Mouse (Mus musculus) cerebellum, postnatal 10 days (tissue): ENCODE data around the gene Cd302.
A peak's percentile ranks its signal among the peaks of the same experiment; 100 is the strongest.

Experiments used
- DNase-seq, 2 experiments: peaks; one replicate each; pipeline ENCODE4 v3.0.0; 2021; ENCODE audit warnings: mixed read lengths in 2 of 2

Gene Cd302

GRCm38 (mm10) chr2:60284467-60284821 lies at the start of gene Cd302:
Gene Cd302, minus strand, starts transcription at chr2:60284488.
- DNase-seq = no peak

- DNase-seq = no peak
Observed at GRCm38 (mm10) chr2:60328641-60329040, 44.4 kb upstream of the Cd302 start.

DNA sequence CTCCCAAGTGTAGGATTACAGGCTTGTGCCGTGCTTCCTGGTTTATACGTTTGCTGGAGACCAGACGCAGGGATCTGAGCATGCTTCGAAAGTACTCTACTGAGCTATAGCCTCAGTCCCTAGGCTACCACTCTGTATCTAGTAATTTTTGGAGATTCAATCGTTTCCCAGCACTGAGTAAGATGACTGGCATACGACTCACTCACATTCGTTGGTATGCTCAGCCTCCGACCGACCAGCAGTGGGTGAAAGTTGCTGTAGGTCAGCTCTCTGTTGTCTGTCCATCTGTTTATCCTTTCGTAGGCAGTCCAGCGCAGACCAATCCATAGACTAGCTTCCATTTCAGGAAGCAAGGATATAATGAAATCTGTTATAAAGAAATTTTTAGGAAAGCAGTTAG lies 43.3 kb upstream of the Cd302 start:
- DNase-seq = no peak

- no peak for DNase-seq
Observed at GRCm38 (mm10) chr2:60326948-60327347, 42.7 kb upstream of the Cd302 start.

DNA sequence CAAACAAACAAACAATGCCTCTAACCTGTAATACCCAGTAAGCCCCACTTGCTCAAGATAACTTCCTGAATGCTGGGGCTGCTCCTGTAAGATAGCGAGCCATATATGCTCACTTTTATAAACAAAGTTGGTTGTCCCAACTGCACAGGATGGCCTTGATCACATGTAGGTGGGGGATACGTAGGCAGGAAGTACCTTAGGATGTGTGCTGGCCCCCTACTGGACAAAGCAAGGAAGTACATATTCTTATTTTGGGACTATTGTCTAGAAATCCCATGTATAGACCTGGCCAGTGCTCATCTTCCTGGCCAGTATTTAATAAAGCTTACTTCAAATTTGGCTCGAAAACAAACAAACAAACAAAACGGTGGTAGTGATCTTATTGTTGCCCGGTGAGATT lies 39.1 kb upstream of the Cd302 start:
- no peak for DNase-seq

DNA sequence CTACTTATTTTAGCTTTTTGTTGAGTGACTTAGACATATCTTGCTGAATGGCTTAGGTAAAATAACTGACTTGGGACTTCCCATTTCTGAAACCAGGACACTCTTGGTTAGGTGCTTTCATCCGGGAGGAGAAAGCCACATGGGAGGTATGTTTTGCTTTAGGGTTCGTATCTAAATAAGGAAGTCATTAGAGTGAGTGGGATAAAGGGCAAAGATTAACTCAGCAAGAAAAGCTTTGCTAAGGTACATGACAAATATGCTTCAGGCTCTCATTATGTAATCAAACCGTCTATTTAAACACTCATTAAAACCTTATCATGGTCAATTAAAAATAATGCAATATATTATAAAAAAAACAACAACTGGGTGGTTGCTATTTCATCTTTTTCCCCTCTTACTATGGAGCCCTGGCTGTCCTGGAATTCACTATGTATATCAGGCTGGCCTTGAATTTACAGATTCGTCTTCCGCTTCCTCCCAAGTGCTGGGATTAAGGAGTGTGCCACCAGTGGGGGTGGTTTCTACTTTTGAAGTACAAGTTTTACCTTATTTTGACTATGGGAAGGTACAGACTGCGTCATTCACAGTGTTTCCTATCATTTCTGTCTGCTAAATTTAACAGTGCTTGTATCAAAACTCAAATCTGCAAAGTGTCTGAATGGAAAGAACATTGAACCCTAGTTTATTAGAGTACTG lies 37.9 kb upstream of the Cd302 start:
- DNase-seq = no peak

DNA sequence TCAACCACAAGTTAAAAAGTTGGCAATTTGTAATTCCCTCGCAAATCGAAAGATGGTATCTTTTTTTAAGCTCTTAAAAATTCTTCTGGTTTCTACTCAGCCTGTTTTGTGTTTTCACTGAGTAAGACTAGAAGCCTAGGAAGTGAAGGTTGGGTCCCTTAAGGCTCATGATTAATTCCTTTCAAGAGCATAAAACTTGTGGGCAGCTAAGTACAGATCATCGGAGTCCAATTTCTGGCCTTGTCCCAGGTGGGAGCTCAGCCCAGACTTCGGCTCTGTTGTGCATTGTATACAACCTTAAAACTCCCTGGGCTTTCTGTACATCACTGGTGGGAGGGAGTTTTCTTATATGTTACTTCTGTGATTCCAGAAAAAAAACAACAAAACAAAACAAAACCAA lies 19.5 kb upstream of the Cd302 start:
- no peak for DNase-seq

GRCm38 (mm10) chr2:60299323-60299722 lies 15.0 kb upstream of the Cd302 start:
- DNase-seq = no peak

GRCm38 (mm10) chr2:60298266-60298665 lies 14.0 kb upstream of the Cd302 start:
- no peak for DNase-seq

DNA sequence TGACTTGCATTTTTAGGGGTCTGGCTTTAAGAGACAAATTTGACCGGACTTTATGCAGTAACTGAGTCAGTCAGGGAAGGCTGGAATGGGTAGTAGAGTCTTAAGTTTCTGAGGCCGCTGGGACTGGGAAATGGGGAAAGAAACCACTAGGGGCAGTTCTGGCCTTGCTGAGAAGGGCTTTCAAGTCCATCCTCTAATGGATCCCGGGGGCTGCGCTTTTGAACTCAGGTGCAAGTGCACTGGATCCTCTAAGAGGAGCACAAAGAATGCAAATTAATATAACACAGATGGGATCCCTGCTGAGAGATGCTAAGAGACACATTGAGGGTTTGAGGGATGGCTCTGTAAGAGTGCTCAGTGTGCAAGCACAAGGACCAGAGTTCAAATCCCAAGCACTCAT lies 7.1 kb upstream of the Cd302 start:
- DNase-seq = no peak

DNA sequence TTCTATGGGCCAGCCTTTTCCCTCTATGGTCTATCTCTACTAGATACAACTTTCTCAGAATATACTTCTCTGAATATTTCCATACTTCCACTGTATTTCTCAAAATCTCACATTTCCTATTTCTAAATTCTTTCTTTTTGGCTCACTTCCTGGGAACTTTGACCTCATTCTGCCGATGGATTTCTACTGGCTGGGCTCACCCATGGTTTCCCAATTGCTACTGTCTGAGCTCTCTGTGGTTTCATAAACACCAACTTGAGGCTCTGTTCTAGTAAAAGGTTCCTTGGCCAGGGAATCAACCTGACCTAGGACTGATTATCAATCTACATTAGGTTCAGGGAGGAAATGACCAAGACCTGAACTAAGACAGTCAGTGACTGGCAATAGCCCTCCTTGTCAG lies 5.2 kb upstream of the Cd302 start:
- DNase-seq = no peak

GRCm38 (mm10) chr2:60288606-60289005 lies 4.3 kb upstream of the Cd302 start:
- DNase-seq = no peak

DNA sequence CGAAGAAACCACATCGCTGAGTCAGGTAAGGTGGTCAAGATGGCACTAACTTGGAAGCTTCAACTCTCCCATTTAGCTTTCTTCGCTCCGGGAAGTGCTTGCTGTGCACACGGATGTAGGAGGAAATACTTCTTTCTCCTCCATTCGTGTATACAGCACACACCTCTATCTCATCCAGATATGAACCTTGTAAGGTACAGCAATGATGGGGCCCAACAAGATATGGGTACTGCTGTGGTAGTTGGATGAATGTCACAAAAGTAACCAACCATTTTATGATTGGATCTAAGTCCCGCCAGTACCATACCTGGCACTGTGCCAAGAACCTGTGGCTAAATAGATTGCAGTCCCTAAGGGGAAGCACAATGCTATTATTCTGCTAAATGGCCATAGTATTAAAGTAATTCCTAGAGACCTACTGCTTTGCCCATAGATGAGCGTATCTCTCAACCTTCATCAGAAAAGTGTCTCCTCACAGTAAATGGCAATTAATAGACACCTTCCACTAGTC lies 874 bp upstream of the Cd302 start:
- DNase-seq = peak; percentile 19 to 27

- DNase-seq = peak; percentile 39 to 66
Observed at GRCm38 (mm10) chr2:60283751-60284466, 379 bp downstream of the Cd302 start.

- no peak for DNase-seq
Observed at GRCm38 (mm10) chr2:60283208-60283750, 1.0 kb downstream of the Cd302 start.

DNA sequence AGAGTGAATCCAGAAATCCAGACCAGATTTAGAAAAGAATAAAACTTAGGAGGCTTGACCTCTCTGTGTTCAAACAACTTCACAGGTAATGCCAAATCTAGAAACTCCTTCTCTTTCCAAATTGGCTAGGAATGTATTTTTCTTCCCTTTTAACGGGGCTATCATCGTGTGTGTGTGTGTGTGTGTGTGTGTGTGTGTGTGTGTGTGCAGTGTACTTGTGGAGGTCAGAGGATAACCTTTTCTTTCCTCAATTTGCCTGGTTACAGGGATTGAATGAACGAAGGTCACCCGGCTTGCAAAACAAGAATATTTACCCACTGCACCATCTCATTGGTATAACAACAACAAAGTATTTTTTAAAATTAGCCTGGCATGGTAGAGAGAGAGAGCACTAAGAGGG lies 1.7 kb downstream of the Cd302 start:
- no peak for DNase-seq

- DNase-seq = no peak
Observed at GRCm38 (mm10) chr2:60278627-60279026, 5.7 kb downstream of the Cd302 start.

GRCm38 (mm10) chr2:60269856-60270479 lies 14.3 kb downstream of the Cd302 start:
- DNase-seq = no peak

GRCm38 (mm10) chr2:60267567-60267966 lies 16.7 kb downstream of the Cd302 start:
- DNase-seq = no peak

DNA sequence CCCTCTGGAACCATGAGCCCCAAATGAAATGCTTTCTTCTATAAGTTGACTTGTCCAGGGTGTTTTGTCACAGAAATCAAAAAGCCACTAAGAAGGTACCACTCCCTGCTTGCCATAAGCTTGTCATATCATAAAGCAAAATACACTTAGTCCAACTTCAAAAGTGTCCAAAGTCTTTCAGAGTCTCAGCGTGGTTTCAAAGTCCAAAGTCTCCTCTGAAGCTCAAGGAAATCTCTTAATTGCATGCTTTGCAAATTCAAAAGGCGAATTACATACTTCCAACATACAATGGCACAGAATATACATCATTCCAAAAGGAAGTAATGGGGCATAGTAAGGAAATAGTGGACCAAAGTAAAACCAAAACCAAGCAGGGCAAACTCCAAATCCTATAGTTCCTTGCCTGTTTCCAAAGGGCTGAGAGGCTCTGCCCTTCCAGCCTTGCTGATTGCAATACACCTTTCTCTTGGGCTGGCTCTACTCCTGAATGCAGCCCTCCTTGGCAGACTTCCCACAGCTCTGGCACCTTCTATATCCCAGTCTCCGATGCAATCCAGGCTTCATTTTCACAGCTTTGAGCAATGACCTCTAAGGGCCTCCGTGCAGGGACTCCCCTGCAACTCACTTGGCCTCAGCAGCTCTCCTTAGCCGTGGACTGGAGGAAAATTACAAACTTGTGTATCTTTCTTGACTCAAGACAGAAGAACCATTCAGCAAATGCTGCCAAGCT lies 23.5 kb downstream of the Cd302 start:
- peak; percentile 63 to 73 for DNase-seq

DNA sequence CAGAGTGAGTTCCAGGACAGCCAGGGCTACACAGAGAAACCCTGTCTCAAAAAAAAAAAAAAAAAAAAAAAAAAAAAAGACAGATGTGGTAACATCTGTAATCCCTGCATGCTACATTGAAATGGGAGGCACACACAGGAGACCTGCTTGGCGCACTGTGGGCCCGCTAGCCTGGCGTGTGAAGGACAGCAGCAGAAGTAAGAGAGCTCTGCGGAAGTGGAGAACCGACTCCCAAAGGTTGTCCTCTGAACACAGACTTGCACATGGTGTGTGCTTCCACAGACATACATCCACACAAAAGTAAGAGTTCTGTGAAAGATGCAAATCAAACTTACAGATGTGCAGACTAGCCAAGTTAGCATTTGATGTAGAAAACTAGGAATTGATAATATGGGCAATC lies 25.1 kb downstream of the Cd302 start:
- DNase-seq = no peak

- DNase-seq = no peak
Observed at GRCm38 (mm10) chr2:60256751-60257150, 27.5 kb downstream of the Cd302 start.

DNA sequence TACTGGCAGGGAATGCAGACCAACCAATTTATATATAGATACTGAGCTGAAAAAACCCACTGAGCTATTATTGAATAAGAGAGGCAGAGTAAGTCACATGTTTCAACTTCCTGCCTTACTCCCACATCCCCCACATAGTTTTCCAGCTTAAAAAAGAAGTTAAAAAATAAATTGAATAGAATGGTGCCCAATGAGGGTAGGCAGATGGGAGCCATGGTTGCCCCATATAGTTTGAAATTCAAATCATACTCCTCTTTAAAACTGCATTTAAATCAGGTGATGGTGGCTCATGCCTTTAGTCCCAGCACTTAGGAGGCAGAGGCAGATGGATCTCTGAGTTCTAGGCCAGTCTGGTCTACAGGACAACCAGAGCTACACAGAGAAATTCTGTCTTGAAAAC lies 30.8 kb downstream of the Cd302 start:
- DNase-seq = no peak
